Mouse (Mus musculus): ENCODE measurements around the gene Atp5g2.
"Not testable (repeated sequence)": the region's sequence is repeated elsewhere in the genome, so short reads cannot be mapped to it uniquely, and the experiment has no call there.

Gene Atp5g2

GRCm38 (mm10) chr15:102669571-102669970 lies 2.6 kb downstream of the Atp5g2 start:
- no peak for DNase-seq (ENCODE audit: low read depth, low spot score)

DNA sequence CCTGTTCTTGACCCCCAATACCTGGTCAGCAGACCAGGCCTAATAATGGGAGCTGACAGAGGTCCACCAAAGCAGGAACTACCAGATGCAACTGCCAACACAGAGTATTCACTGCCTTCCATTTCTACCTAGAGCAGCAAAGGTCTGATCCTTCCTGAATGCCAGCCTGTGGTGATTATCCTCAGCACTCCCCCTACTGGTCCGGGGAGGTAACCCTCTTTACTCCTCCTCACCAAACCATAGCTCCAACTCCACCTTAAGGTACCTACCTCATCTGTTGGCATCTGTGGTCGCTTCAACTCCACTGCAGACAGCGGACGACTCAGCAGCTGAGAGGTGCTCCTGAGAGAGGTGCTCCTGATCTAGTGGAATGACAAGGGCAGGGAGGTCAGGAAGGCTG lies 6.7 kb downstream of the Atp5g2 start:
- peak; percentile 82 for DNase-seq (ENCODE audit: low read depth, low spot score)

- DNase-seq (ENCODE audit: low read depth, low spot score), result no peak
Measured at GRCm38 (mm10) chr15:102663825-102664224, 8.3 kb downstream of the Atp5g2 start.

DNA sequence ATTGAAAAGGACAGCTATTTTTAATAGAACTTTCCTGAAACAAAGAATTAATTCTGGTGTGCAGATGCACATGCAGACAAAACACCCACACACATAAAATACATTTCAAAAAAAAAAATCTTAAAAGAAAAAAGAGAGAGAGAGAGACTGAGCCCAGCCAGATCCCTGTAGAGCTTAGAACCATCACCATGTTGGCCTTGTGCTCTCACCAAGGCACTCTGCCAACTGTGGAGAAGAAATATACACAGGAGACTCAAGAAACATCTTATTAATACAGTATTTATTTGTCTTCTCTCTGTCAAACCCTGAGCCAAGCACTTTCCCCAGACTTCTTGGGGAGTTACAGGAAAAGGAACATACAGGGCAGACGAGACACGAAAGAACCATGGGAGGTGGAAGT lies 9.6 kb downstream of the Atp5g2 start:
- not testable (repeated sequence) for DNase-seq (ENCODE audit: low read depth, low spot score)

DNA sequence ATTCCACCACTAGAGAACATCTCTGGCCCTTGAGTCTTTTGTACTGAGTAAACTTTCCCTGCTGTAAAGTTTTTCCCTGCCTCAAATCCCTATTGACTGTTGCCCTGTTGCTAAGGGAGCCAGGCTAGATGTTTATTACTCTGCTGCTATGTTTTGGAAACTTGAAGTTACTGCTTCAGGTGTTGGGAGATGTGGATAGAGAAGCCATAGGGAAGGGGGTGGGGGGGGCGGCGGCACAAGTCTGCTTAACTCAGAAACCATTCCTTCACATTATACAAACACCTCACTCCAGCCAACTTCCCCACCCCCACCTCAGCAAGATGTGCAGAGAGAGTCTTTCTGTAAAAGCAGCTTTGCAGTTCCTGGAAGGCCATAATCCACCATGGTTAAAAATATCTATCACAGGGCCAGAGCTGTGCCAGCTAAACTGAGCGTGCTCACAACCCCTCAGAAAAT lies 14.2 kb downstream of the Atp5g2 start:
- DNase-seq (ENCODE audit: low read depth, low spot score), result no peak

DNA sequence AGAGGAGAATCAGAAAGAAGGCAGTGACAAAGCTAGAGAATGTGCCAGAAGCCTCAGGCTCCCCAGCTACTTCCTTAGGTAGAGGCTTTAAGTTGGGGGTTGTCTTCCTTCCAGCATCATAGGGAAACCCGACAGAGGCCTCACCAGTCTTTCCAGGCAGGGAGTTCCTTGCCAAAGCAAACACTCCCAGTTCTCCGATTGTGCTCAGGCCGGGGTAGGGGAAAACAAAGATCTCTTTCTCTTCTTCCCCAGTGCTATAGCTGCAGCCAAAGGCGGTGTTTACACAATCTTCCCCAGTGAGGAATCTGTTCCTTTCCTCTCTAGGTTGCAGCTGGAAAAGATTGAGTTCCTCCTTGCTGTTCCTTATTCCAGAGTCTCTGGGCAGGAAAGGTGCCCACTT lies 15.5 kb downstream of the Atp5g2 start:
- no peak for DNase-seq (ENCODE audit: low read depth, low spot score)

DNA sequence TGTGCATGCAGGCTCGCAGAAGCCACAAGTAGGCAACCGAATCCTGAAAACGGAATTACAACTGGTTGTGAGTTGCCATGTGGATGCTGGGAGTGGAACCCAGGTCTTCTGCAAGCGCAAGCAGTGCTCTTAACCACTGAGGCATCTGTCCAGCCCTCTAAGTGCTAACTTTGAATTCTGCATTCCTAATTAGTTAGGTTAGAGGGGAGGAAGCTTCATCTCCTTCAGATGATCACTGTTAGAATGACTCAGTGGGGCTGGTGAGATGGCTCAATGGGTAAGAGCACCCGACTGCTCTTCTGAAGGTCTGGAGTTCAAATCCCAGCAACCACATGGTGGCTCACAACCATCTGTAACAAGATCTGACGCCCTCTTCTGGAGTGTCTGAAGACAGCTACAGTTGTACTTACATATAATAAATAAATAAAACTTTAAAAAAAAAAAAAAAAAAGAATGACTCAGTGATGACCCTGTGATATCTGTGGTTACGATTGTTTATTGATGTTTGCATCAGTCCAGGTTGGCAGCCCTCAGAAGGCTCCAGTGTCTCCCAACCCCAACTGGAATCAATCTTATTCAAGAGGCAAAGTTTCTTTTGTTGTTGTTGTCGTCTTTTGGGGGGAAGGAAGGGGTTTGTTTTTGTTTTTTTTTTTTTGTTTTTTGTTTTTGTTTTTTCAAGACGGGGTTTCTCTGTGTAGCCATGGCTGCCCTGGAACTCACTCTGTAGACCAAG lies 20.1 kb downstream of the Atp5g2 start:
- DNase-seq (ENCODE audit: low read depth, low spot score), result not testable (repeated sequence)

DNA sequence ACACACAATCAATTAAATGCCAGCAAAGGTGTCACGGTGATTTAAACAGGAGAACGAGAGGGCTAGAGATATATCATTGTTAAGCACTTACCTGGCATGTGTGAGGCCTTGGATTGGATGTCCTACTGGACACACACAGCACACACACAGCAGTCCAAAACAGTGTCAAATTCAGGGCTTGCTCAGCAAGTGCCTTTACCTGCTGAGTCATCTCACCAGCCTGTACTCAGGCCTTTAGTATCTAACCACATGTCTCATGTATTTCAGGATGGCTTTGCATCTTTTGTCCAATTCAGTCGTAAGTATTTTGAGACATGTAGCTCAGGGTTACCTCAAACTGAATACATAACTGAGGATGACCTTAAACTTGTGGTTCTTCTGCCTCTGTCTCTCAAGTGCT lies 21.0 kb downstream of the Atp5g2 start:
- no peak for DNase-seq (ENCODE audit: low read depth, low spot score)

DNA sequence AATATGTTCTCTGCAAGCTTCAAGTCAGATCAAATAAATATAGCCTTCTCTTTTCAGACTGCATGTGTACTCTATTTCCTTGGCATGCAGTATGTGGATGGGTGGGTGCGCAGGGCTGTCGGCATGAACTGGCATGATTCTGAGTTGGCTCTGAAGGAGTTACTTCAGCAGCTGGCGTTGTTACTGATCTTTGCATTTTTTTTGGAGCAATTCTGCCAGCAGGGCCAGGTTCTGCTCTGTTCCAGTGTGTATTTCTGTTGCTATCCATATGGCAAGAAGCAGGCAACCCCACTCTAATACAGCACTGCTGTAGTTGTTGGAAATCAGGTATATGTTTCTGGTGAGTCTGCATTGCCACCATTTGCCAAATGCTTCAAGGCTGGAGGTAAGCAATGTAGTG lies 36.3 kb downstream of the Atp5g2 start:
- DNase-seq (ENCODE audit: low read depth, low spot score), result no peak

DNA sequence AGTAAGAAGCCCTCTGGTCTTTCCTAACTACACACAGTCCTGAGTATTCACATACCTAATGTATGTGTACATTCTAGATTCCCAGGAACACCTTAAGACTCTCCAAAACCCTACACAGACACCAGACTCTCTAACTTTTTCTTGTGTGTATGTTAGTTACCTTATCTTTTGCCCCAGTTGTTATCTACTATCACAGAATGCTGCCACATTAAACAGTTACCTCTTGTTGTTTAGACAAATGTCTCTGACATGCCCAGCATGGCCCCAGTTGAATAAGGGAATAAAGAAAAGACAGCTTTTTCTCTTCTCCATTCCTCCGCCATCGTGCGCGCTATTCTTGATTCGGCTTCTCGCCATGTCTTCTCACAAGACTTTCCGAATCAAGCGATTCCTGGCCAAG lies 37.5 kb downstream of the Atp5g2 start:
- no peak for DNase-seq (ENCODE audit: low read depth, low spot score)

- no peak for DNase-seq (ENCODE audit: low read depth, low spot score)
Measured at GRCm38 (mm10) chr15:102625687-102626055, 46.5 kb downstream of the Atp5g2 start.

DNA sequence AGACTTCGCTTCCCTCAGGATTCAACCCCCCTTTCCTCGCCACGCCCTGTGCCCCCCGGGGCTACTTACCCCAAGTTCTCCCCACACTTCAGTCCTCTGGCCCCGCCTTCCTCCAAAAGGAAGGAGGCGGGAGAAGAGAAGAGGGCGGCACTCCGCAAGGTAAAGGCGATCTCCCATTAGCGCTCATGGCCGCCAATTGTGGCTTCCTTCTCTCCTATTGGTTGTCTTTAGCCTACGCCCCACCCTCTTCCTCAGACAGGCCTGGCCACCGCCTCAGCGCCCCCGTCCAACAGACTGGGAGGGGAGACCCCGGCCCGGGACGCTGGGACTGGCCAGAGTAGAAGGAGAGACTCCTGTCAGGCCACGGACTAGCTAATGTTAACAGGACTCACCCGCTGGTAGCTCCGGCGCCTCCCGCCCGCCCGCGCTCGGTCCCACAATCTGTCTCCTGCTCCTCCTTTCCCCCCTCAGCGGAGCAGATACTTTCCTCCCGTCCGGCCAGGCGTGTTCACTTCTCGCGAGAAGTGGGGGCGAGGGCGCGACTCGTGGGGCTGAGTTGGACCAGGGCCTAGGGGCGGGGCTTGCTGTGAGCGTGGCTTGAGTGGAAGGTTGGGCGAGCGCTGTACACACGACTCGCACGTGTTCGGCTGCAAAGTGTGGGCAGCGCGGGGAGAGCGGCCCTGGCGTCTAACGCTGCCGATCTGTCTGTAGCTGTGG lies 47.0 kb downstream of the Atp5g2 start, which contains the start of the genes Gm28047 and Atf7:
Gene Gm28047 (minus strand): TSS at position 98 of the 717 bp plus-strand sequence.
Gene Atf7 (minus strand): TSS at position 495 of the 717 bp plus-strand sequence.
- DNase-seq (ENCODE audit: low read depth, low spot score), result peak; percentile 99

- no peak for DNase-seq (ENCODE audit: low read depth, low spot score)
Measured at GRCm38 (mm10) chr15:102624291-102624969, 47.7 kb downstream of the Atp5g2 start.

DNA sequence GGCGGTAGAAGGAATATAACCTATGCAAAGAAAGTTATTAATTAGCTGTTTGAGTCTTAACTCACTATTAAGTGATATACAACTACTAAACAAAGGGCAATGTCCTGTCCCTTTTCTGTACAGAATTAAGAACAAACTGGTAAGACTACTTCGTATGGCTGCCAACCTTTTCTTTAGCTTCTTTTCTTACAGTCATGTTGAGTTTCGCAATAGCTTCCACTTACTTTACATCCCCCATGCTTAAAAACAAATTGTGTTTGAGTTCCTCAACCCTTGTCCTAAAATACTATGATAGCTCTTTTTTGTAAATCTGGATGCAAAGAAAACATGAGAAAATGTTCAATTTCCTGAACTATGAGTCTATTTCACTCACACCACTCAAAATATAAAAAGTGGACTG lies 49.0 kb downstream of the Atp5g2 start:
- DNase-seq (ENCODE audit: low read depth, low spot score), result no peak

DNA sequence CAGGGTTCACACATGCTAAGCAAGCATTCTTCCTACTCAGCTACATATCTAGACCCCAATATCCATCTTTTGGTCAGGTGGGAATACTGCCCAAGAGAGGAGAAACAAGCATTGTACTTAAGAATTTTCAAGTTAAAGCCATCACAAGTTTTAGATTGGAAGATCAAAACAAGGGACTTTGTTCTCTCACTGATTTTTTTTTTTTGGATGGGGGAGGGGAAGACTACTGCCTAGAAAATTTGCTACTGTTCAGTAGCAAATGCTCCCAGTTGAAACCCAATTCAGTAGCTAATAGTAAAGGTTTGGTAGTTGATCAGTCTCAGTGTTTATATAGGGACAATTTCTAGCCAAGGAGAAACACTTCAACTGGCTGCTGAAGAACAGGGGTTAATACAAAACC lies 49.6 kb downstream of the Atp5g2 start:
- DNase-seq (ENCODE audit: low read depth, low spot score), result no peak

GRCm38 (mm10) chr15:102620765-102621164 lies 51.4 kb downstream of the Atp5g2 start:
- DNase-seq (ENCODE audit: low read depth, low spot score), result no peak

DNA sequence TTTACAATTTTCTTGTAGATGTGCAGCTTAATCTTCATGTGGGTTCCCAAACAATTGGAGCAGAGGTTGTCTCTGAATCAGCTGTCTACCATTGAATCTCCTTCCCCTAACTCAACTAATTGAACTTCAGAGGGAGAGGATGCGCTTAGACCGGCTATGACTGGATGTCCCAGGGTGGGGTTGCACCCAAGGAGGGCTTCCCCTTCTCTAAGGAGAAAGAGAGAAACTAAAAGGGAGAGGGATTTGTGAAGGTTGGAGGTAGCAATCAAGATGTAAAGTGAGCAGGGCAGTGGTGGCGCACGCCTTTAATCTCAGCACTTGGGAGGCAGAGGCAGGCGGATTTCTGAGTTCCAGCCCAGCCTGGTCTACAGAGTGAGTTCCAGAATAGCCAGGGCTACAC lies 52.7 kb downstream of the Atp5g2 start:
- DNase-seq (ENCODE audit: low read depth, low spot score), result no peak

- DNase-seq (ENCODE audit: low read depth, low spot score), result no peak
Measured at GRCm38 (mm10) chr15:102617654-102618053, 54.5 kb downstream of the Atp5g2 start.

- DNase-seq (ENCODE audit: low read depth, low spot score), result no peak
Measured at GRCm38 (mm10) chr15:102616174-102616573, 56.0 kb downstream of the Atp5g2 start.

DNA sequence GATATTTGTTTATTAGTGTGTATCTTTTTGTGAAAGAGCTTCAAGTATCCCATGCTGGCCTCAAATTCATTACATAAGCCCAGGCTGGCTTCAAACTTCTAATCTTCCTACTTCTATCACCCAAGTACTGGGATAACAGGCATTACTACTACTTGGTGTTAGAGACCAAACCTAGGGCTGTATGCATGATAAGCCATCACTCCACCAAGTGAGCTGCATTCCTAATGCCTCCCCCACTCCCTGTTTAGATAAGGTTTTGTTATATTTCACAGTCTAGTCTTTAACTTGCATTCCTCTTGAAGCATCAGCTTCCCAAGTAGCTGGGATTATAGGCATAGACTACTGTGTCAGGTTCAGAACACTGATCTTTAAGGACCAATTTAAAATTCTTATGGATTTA lies 57.9 kb downstream of the Atp5g2 start:
- no peak for DNase-seq (ENCODE audit: low read depth, low spot score)

- DNase-seq (ENCODE audit: low read depth, low spot score), result peak; percentile 6
Measured at GRCm38 (mm10) chr15:102612966-102613365, 59.2 kb downstream of the Atp5g2 start.
